Mouse (Mus musculus) mammary gland, adult 2 months (tissue): ENCODE measurements around the gene Jag2. TPM values are rescaled to one million over a fixed set of nuclear protein-coding genes. Genes with fewer than 3 reads are reported as not detected.

Experiments used
- polyA plus RNA-seq: library from polyadenylated mRNA; depleted of rRNA; stranded (reverse); fragments of >200 nt; gene quantifications from 2 replicates; pipeline ENCODE4 v1.2.3, GENCODE M21; 2012; ENCODE audit warnings: low replicate concordance; rRNA removed

The Jag2 gene
- polyA plus RNA-seq = 32.8 and 44.7 TPM in 2 replicates

DNA sequence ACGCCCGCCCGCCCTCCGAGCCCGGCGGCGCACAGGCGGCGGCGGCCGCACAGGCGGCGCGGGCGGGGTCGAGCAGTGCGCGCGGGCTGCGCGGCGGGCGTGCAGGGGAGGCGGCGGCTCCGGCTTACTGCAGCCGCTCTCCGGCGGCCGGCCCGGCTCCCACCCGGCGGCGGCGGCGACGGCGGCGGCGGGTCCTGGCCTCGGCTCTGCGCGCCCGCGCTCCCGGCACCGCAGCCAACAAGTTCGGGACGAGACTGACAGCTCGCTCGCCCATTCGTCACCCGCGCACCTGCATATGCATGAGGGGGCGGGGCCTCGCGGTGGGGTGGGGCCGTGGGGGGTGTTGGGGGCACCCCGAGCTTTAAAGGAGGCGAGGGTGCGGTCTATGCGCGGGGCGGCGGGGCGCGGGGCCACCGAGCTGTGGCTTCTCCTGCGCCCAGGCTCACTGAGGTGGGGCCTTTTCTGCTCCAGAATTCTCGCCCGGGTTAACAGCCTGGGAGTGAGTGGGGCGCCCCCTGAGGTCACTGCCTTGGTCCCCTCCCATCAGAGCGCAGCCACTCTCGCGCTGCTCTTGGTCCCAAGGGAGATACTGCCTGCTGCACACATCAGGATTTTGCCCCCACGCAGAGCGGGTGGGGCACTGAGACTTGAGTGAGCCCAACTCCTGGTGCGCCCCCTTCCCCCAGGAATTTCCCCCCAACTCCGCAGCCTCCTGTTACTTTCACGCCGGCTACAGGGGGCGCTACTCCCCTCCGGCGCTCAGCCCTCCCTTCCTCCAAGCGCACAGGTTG lies at the start of gene Jag2:
Jag2 (minus strand) TSS at position 215 of the 791 bp plus-strand sequence.

DNA sequence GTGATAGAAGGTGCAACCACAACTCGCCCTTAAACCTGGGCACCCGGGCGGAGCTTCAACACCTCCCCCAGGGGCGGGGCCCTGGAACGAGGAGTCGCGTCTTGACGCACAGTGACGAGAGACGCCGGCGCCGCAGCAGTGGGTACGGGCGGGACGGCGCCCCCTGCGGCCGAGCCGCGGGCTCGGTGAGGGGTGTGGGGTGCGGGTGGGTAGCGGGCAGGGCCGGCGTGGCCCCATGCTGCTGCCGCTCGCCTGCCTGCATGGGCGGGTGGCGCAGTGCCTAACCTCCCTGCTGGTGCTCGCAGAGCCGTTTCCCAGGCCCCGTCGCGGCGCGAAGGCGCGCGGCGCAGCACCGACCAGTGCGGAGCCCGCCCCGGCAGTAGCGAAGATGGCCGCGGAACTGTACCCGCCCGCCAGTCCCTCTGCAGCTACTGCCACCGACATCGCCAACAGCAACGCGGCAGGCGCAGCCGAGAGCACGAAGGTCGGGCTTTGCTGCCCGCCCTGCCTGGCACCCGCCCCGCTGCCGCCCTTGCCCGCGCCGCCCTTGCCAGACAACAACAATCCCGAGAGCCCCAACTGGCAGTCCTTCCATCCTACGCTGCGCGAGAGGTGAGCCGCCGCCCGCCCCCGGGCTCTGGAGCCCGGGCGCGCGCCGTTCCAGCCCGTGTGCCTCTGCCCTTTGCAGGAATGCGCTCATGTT lies 46.9 kb upstream of the Jag2 start, which contains the start of gene Btbd6:
Btbd6 (plus strand) TSS at position 112 of the 703 bp plus-strand sequence.

DNA sequence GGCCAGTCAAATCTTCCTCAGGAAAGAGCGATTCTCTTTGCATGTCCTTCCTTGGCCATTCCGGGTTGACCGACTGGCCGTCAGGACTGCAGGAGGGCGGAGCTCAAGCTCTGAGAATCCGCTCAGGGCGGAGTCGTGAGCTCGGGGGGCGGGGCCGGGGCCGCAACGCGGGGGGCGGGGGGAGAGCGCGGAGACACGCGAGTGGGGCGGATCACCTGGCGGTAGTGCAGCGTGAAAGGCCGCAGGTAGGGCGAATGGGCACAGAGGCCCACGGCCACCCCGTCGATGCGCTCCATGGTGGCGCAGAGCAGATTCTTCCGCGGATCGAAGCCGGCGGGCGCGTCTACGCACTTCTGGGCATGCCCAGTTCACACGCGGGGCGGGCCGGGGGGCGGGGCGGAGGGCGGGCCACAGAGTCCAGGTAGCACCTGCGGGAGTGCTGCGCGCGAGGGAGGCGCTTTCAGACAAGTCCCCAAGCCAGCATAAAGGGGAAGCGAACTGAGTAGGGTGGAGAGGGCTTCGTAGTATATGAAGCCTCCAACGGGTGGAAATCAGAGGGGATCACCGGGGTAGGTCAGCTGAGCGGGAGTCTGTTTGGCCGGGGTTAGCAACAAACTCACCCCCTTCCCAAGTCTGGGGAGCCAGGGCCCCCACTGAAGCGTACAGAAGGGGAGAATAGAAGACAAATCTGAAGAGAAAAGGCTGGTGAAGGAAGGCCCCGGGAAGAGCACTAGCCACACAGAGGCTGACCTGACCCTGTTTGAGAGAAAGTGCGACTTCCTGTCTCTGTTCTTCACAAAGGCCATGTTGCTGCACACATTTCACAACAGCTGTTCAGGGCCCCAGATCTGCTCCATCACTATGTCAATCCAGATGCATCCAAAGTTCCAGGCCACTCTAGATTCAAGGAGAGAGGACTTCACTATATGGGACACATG lies 12.5 kb upstream of the Jag2 start, which contains the start of gene Nudt14:
Nudt14 (minus strand) TSS at position 349 of the 938 bp plus-strand sequence.

DNA sequence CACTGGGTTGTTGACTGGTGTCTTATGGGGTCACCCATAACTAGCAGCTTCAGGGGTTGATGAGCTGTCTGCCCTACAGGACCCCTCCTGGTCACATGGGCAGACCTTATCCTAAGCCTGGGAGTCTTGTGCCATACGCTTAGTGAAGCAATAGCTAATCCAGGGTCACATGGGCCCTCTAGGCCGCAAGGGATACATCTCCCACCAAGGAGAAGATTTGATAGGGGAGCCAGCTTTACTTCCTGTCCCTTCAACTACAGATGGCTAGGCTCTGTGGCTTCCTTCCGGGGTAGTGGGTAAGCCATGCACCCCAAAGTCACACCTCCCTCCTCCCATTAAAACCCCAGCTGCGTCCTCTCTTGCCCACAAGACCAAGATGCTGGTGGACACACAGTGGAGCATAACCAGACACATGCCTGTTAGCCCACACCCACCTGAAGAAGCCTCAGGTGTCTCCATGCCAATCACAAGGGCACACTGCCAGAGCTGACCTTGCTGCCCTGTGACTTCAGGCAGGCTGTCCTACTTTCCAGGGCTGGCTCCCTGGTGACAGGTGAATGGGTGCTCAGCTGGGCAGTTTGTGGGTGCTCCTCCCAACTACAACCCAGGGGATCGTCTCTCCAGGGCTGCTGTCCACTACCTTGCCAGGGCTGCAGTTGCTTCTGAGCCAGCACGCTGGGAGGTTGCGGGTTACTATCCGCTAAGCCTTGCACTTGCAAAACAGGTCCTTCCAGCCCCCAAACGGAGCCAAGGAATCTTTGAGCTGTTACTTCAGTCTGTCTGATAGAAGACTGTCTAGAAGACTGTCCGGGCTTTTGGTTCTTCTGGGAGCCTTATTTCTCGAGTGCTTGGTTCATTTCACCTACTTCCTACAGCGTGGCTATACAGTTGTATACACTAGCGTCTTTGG lies 61.1 kb downstream of the Jag2 start, which contains the start of gene Gpr132:
Gpr132 (minus strand) TSS at position 51 of the 910 bp plus-strand sequence.

Other genes with a start within 250 kb of the Jag2 start
- 27.1 and 43.9 TPM in 2 replicates for gene Cep170b, start 209.3 kb downstream of the Jag2 start, polyA plus RNA-seq
- 171 and 191 TPM in 2 replicates for gene Pld4, start 169.1 kb downstream of the Jag2 start, polyA plus RNA-seq
- 14.3 and 15.8 TPM in 2 replicates for gene Ahnak2, start 127.1 kb downstream of the Jag2 start, polyA plus RNA-seq
- gene Clba1, start 120.8 kb downstream of the Jag2 start, polyA plus RNA-seq = 2.0 and 3.4 TPM in 2 replicates
- gene Cdca4, start 100.4 kb downstream of the Jag2 start, polyA plus RNA-seq = 24.3 and 24.6 TPM in 2 replicates
- 46.4 and 48.6 TPM in 2 replicates for gene Gpr132, start 61.5 kb downstream of the Jag2 start, polyA plus RNA-seq
- gene Nudt14, start 12.3 kb upstream of the Jag2 start, polyA plus RNA-seq = 31.3 and 33.2 TPM in 2 replicates
- gene Btbd6, start 46.7 kb upstream of the Jag2 start, polyA plus RNA-seq = 26.8 and 124 TPM in 2 replicates
- 55.7 and 134 TPM in 2 replicates for gene Brf1, start 70.9 kb upstream of the Jag2 start, polyA plus RNA-seq
- 57.6 and 59.4 TPM in 2 replicates for gene Pacs2, start 84.7 kb upstream of the Jag2 start, polyA plus RNA-seq
- 0.27 and 0.31 TPM in 2 replicates for gene Tex22, start 144.7 kb upstream of the Jag2 start, polyA plus RNA-seq
- gene Mta1, start 168.5 kb upstream of the Jag2 start, polyA plus RNA-seq = 61.7 and 146 TPM in 2 replicates
- 324 and 338 TPM in 2 replicates for gene Crip2, start 210.5 kb upstream of the Jag2 start, polyA plus RNA-seq
- 673 and 1,071 TPM in 2 replicates for gene Crip1, start 216.5 kb upstream of the Jag2 start, polyA plus RNA-seq
- 5.6 and 11.1 TPM in 2 replicates for gene Tedc1, start 226.6 kb upstream of the Jag2 start, polyA plus RNA-seq